Mouse (Mus musculus): ENCODE measurements around the gene R3hdm4. TPM values are rescaled to one million over a fixed set of nuclear protein-coding genes. Genes with fewer than 3 reads are reported as not detected.
A peak's percentile ranks its signal among the peaks of the same experiment; 100 is the strongest.

Gene R3hdm4
- total and polyA plus RNA-seq, 2 experiments = 12.4 to 80.0 TPM

GRCm38 (mm10) chr10:79877174-79877573 is 43.8 kb downstream of the R3hdm4 start:
- Histone ChIP-seq H3K27me3 (ENCODE audit: control insufficient read depth, insufficient read depth, low read length) (peaks cover 4% of the 10 kb centered on the region; the same call in 1 of the 2 replicates), H3K4me3 (ENCODE audit: insufficient read depth, low read depth, low read length) (no peak overlapping the region), H3K79me2 (ENCODE audit: control insufficient read depth, insufficient read depth, low read length) (no peaks in the 10 kb centered on the region), H3K27ac (replicated peaks; ENCODE audit: insufficient read depth, low read depth, low read length) (no peak overlapping the region), H3K36me3 (ENCODE audit: control insufficient read depth, insufficient read depth, low read length) (no peaks in the 10 kb centered on the region), H3K4me1 (ENCODE audit: control insufficient read depth, insufficient read depth, low read length) (peaks cover 6% of the 10 kb centered on the region), H3K9ac (ENCODE audit: low read depth, low read length) (no peak overlapping the region)
- TF ChIP-seq CTCF (IDR thresholded peaks at IDR 0.05; ENCODE audit: low read depth, low read length) (no peak), POLR2A (IDR thresholded peaks at IDR 0.05; ENCODE audit: extremely low read depth, insufficient read depth, low read length) (no peak)
- DNase-seq (ENCODE audit: extremely low read depth, low read depth, low spot score) = peak; percentile 52
- WGBS = 58% methylated on average over 1 of the region's 1 CpGs

DNA sequence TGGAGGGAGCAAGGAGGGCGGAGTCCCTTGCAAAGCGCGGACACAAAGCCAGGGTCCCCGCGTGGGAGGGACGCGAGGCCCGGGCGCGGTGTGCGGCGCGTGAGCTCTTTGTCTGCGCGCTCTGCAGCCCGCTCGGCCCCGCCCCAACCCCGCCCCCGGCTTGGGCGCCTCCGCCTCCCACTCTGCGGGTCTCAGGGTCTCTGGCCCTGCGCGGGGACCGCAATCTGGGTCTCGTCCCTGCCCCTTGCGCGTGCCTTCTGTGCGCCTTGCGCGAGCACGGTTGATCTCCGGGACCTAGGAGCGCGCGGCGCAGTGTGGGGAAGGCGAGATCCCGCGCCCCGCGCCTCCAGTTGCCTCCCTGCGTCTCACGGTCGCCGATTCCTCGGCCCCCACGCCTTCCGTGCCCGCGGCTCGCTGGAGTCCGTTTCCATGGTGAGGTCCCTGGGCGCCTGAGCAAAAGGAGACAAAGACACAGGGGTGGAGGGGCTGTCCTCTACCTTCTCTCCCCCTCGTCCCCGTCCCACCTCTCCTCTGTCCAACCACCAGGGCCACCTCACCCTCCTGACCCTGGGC is 46.6 kb downstream of the R3hdm4 start, which contains the start of the genes Prtn3 and Plppr3:
Gene Prtn3, plus strand, starts transcription at position 187 of the 573 bp plus-strand sequence.
Gene Plppr3, minus strand, starts transcription at position 345 of the 573 bp plus-strand sequence.
- 4% methylated on average over 52 of the region's 57 CpGs for WGBS
- H3K27me3 ChIP-seq (ENCODE audit: control insufficient read depth, insufficient read depth, low read length) = peaks cover 4% of the 10 kb centered on the region; the same call in 1 of the 2 replicates
- H3K9ac ChIP-seq (ENCODE audit: low read depth, low read length) = peak within 1 kb of the TSS; percentile 38; the same call in 1 of the 2 replicates

DNA sequence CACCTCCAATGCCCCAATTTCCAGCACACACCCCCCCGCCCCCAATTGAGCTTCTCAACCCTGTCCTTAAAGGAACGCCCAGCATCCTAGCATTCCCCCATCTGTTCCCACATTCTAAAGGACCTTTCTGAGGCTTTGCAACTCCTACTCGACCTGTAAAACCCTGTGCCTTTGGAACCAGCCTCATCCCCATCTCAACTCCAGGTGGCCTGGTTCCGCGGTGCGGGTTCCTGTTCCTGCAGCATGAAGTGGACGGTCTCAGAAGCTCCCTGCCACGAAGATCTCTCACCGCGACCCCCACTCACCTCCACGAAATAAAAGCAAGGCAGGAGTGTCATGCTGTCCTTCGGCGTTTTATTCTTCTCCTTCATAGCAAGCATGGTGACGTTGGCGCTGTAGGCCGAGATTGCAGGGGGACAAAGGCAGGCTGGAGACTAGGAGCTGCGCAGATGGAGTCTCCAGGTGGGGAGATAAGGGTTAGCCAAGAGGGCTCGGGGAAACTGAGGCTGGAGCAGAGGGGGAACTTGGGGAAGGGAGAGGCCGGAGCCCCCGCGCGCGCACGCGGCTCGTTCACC is 47.2 kb downstream of the R3hdm4 start:
- H3K9ac ChIP-seq (ENCODE audit: low read depth, low read length) = peak overlapping the region; percentile 37; the same call in 1 of the 2 replicates
- no peaks in the 10 kb centered on the region for H3K36me3 ChIP-seq (ENCODE audit: control insufficient read depth, insufficient read depth, low read length)
- no peak overlapping the region for H3K27ac ChIP-seq (replicated peaks; ENCODE audit: insufficient read depth, low read depth, low read length)
- peaks cover 4% of the 10 kb centered on the region for H3K4me1 ChIP-seq (ENCODE audit: control insufficient read depth, insufficient read depth, low read length)
- no peak for DNase-seq (ENCODE audit: extremely low read depth, low read depth, low spot score)
- H3K27me3 ChIP-seq (ENCODE audit: control insufficient read depth, insufficient read depth, low read length) = peaks cover 4% of the 10 kb centered on the region; the same call in 1 of the 2 replicates
- peak overlapping the region; percentile 55; the same call in 1 of the 2 replicates for H3K4me3 ChIP-seq (ENCODE audit: insufficient read depth, low read depth, low read length)
- 7% methylated on average over 26 of the region's 26 CpGs for WGBS
- TF ChIP-seq CTCF (IDR thresholded peaks at IDR 0.05; ENCODE audit: low read depth, low read length) = no peak
- TF ChIP-seq POLR2A (IDR thresholded peaks at IDR 0.05; ENCODE audit: extremely low read depth, insufficient read depth, low read length) = no peak
- no peaks in the 10 kb centered on the region for H3K79me2 ChIP-seq (ENCODE audit: control insufficient read depth, insufficient read depth, low read length)

More for the DNA sequence above, 46.6 kb downstream of the R3hdm4 start, which contains the start of the genes Prtn3 and Plppr3:
- Histone ChIP-seq H3K36me3 (ENCODE audit: control insufficient read depth, insufficient read depth, low read length) (no peaks in the 10 kb centered on the region), H3K27ac (replicated peaks; ENCODE audit: insufficient read depth, low read depth, low read length) (no peak within 1 kb of the TSS), H3K4me3 (ENCODE audit: insufficient read depth, low read depth, low read length) (peak within 1 kb of the TSS; percentile 55; the same call in 1 of the 2 replicates), H3K79me2 (ENCODE audit: control insufficient read depth, insufficient read depth, low read length) (no peaks in the 10 kb centered on the region), H3K4me1 (ENCODE audit: control insufficient read depth, insufficient read depth, low read length) (peaks cover 4% of the 10 kb centered on the region)
- TF ChIP-seq CTCF (IDR thresholded peaks at IDR 0.05; ENCODE audit: low read depth, low read length) = no peak
- no peak for TF ChIP-seq POLR2A (IDR thresholded peaks at IDR 0.05; ENCODE audit: extremely low read depth, insufficient read depth, low read length)
- DNase-seq (ENCODE audit: extremely low read depth, low read depth, low spot score) = no peak

- no peak for DNase-seq (ENCODE audit: extremely low read depth, low read depth, low spot score)
- Histone ChIP-seq H3K36me3 (ENCODE audit: control insufficient read depth, insufficient read depth, low read length) (no peaks in the 10 kb centered on the region), H3K4me3 (ENCODE audit: insufficient read depth, low read depth, low read length) (no peak overlapping the region), H3K27ac (replicated peaks; ENCODE audit: insufficient read depth, low read depth, low read length) (no peak overlapping the region), H3K4me1 (ENCODE audit: control insufficient read depth, insufficient read depth, low read length) (peaks cover 3% of the 10 kb centered on the region), H3K79me2 (ENCODE audit: control insufficient read depth, insufficient read depth, low read length) (no peaks in the 10 kb centered on the region), H3K9ac (ENCODE audit: low read depth, low read length) (no peak overlapping the region), H3K27me3 (ENCODE audit: control insufficient read depth, insufficient read depth, low read length) (peaks cover 4% of the 10 kb centered on the region; the same call in 1 of the 2 replicates)
- TF ChIP-seq POLR2A (IDR thresholded peaks at IDR 0.05; ENCODE audit: extremely low read depth, insufficient read depth, low read length) = no peak
- no peak for TF ChIP-seq CTCF (IDR thresholded peaks at IDR 0.05; ENCODE audit: low read depth, low read length)
- 54% methylated on average over 6 of the region's 6 CpGs for WGBS
Measured at GRCm38 (mm10) chr10:79873313-79873712, 47.7 kb downstream of the R3hdm4 start.

DNA sequence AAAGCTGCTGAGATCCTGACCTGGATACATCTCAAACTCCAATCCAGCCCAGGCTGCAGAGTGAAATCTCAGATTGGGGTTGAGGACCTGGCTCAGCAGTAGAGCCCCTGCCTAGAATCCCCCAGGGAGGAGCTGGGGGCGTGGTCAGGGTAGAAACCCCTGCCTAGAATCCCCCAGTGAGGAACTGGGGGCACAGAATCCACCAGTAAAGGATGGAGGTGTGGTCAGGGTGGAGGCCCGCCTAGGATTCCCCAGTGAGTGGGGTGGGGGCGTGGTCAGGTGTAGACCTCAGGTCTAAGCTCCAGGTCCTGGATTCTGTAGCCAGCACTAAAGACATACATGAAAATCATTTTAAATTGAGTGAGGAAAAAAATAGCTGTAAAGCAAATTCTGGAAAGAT is 48.1 kb downstream of the R3hdm4 start:
- H3K9ac ChIP-seq (ENCODE audit: low read depth, low read length) = no peak overlapping the region
- DNase-seq (ENCODE audit: extremely low read depth, low read depth, low spot score) = no peak
- H3K27me3 ChIP-seq (ENCODE audit: control insufficient read depth, insufficient read depth, low read length) = peaks cover 4% of the 10 kb centered on the region; the same call in 1 of the 2 replicates
- no peaks in the 10 kb centered on the region for H3K36me3 ChIP-seq (ENCODE audit: control insufficient read depth, insufficient read depth, low read length)
- no peak overlapping the region for H3K27ac ChIP-seq (replicated peaks; ENCODE audit: insufficient read depth, low read depth, low read length)
- H3K4me1 ChIP-seq (ENCODE audit: control insufficient read depth, insufficient read depth, low read length) = 0 out of 2 replicates have a peak, but pooled peaks cover 1% of the 10 kb centered on the region
- WGBS = 59% methylated on average over 3 of the region's 3 CpGs
- no peak overlapping the region for H3K4me3 ChIP-seq (ENCODE audit: insufficient read depth, low read depth, low read length)
- no peaks in the 10 kb centered on the region for H3K79me2 ChIP-seq (ENCODE audit: control insufficient read depth, insufficient read depth, low read length)
- TF ChIP-seq CTCF (IDR thresholded peaks at IDR 0.05; ENCODE audit: low read depth, low read length) (no peak), POLR2A (IDR thresholded peaks at IDR 0.05; ENCODE audit: extremely low read depth, insufficient read depth, low read length) (no peak)

Measured in liver, adult 2 months (tissue).